Mouse (Mus musculus) thymus, postnatal 36 days (tissue): ENCODE data around the gene Apobec2.

Experiments
- DNase-seq, 2 experiments: peaks; one replicate each; pipeline ENCODE4 v3.0.0; 2022; ENCODE audit warnings: mixed read lengths in 2 of 2

The Apobec2 gene

DNA sequence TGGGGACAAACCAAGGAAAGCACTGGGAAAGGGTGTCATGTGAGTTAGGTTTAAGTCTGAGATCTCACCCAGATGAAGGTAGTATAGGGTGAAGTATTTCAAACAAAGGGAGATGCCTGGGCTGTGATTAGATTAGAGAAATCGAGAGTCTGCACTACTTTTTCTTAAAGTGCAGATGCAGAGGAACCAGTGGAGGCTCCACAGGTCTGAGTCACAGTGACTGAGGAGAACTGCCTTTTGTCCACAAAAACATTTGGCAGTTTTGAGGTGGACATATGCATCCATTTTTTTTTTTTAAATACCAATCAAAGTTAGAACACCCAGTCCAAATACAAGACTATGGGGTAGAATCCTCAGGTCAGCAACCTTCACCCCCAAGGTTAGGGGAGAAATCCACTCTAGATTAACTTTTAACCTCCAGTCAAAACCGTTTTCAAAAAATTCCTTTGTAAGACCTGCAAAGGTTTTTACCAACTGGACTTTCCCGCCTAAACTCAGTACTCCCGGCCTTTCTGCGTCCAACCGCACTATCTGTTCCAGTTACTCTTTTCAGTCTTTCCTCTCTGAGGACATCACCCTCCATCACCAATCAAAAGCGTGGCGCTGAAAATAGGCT, 24.7 kb downstream of the Apobec2 start:
- DNase-seq: no peak

DNA sequence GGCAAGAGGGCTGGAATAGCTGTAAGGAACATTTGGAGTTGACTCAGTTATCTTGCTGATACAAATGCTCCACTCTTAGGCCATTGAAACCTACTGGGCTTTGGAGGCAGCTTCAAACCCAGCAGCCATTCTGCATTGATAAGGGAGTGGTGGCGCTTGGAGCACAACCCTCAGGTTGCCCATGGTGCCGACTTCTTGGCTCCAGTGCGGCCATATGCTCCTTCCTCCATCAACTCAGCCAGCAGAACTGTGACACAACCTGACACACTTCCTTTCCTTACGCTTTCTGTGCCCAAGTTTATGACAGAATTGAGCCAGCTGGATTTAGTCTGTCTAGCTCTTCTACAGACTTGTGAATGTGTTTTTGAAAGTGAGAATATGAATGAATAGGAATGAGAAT, 25.6 kb downstream of the Apobec2 start:
- no peak for DNase-seq

DNA sequence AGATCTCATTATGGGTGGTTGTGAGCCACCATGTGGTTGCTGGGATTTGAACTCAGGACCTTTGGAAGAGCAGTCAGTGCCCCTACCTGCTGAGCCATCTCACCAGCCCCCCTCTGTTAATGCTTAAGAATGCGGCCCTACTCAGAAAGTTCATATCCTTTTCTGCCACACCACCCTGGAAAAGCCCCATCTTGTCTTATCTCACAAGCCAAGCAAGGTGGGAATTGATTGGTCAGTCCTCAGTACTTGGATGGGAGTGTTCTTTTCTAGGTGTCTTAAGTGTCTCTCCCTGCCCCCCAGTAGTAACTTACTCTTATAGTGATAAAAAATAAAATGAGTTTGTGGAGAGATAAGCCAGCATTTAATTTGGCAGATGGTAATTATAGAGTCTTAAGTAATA, 28.0 kb downstream of the Apobec2 start:
- no peak for DNase-seq

- no peak for DNase-seq
These were observed 28.9 kb downstream of the Apobec2 start for GRCm38 (mm10) chr17:48403848-48404247.

DNA sequence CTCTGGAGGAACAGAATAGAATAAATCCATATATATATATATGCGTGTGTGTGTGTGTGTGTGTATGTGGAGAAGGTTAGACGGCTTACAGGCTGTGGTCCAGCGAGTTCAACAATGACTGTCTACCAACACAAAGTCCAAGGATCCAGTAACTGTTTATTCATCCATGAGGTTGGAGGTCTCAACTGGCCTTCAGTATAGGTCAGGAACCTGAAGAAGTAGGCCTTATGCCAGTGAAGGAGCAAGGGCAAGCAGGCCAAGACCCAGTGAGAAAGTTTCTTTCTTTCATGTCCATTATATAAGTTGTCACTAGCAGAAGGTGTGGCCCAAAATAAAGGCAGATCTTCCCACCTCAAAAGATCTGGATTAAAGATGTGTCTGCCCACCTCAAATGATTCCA, 30.0 kb downstream of the Apobec2 start:
- DNase-seq: no peak

- DNase-seq: no peak
These were observed 31.0 kb downstream of the Apobec2 start for GRCm38 (mm10) chr17:48401710-48402109.

DNA sequence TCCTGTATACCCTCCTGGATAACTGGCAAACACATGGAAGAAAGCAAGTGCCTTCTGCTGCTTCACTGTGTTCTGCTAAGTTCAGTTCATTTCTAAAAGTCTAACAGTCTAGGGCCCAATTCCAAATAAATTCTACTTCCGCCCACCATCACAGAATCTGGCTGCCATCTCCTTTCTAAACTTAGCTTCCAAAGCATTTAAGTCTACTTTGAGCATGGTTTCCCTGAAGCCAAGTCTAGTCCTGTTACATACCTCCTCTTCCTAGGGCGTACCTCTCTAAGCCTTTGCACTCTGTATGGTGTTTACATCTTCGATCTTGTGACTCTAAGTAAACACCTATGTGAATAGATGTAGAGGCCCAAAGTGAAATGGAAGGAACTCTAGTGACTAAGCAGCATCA, 40.1 kb downstream of the Apobec2 start:
- DNase-seq: no peak

DNA sequence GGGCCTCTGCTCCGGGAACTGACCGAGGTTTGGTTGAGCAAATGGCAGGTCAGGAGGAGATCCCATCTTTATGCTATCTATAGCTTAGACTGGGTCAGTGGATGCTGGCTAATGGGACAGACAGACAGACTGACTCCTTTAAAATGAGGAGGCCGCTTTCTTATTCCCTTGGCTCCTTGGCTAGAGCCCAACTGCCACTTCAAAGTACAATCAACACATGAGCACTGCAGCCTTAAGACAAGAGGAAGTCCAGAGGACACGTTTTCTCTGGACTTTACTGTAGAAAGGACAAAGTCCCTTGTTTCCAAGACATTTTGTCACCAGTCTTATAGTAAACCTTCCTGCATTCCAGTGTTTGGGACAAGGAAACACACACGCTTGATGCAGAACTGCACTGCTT, 41.3 kb downstream of the Apobec2 start:
- DNase-seq: no peak

- no peak for DNase-seq
These were observed 43.3 kb downstream of the Apobec2 start for GRCm38 (mm10) chr17:48389442-48389841.

DNA sequence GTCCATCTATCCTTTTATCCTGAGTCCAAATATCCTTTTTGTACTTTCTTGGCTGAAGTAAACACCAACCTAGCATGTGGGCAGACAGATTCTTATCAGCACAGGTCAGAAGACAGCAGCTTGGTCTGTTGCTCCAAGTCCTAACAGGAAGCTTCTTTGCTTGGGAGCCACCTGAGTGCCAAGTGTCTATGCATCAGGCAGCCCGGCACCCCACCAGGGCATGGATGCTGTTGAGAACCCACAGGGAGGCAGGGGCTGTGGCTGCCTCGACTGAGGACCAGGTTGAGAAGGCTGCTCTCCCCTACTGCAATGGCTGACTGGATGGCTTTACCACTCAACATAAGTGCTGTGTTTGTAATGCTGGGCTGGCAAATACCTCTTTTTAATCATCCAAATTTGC, 44.1 kb downstream of the Apobec2 start:
- no peak for DNase-seq

DNA sequence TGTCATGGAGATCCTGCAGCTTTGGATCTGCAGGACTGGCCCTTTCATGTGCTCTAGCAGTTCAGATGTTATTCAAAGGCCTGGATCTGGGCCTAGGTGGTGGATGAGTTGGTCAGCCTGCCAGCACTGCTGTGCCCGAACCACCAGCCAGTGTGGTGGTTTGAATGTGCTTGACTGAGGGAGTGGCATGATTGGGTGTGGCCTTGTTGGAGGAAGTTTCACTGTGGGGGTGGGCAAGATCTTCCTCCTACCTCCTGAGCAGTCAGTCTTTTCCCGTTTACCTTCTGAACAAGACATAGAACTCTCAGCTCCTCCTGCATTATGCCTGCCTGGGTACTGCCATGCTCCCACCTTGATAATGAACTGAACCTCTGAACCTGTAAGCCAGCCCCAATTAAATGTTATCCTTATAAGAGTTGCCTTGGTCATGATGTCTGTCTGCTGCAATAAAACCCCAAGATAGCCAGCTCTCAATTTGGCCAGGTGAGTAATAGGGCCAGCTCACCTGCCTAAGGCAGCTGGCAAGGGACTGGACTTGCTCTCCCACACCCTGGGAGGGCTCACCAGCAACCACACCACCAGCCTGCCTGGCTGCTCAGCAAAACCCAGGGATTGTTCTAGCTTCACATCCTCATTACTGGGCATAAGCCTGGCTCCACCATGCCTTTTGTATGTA, 46.8 kb downstream of the Apobec2 start:
- DNase-seq: no peak

- no peak for DNase-seq
These were observed 53.7 kb downstream of the Apobec2 start for GRCm38 (mm10) chr17:48379050-48379449.

- no peak for DNase-seq
These were observed 56.6 kb downstream of the Apobec2 start for GRCm38 (mm10) chr17:48376102-48376501.

GRCm38 (mm10) chr17:48372987-48373386, 59.7 kb downstream of the Apobec2 start:
- DNase-seq: no peak

GRCm38 (mm10) chr17:48371621-48372020, 61.1 kb downstream of the Apobec2 start:
- no peak for DNase-seq
